Mouse (Mus musculus) left cerebral cortex, adult 8-10 months (tissue): ENCODE data around the gene Tbc1d16. TPM values are rescaled to one million over a fixed set of nuclear protein-coding genes. Genes with fewer than 3 reads are reported as not detected.
A peak's percentile ranks its signal among the peaks of the same experiment; 100 is the strongest.

ENCODE experiments used
- DNase-seq, 2 experiments: peaks; one replicate each; pipeline ENCODE4 v3.0.0; 2022; ENCODE audit warnings: low spot score in 2 of 2
- total RNA-seq, 4 experiments: library from RNA; stranded (reverse); gene quantifications; 2 replicates each; pipeline ENCODE4 v1.2.4; 2022

The Tbc1d16 gene
- total RNA-seq, 4 experiments from 2014 or later, result 32.9 to 39.8 (median 35.6) TPM

DNA sequence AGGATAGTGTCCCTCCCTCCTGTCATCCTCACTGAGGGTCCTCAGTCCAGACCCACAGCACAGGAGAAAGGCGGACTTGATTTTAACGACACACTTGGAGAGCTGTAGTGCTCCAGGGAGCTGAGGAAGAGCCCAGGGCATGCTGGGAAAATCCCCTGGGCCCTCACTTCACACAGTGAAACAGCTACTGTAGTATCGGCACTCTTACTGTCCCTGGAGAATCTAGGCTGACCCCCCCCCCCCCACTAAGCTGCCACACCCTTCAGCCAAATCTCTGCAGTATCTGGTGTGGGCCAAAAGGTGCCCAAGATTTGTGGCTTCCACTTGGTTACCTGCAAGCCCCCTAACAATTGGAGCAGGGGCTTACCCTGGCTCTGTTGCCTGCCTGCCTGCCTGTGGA, 8.7 kb upstream of the Tbc1d16 start:
- no peak for DNase-seq

- no peak for DNase-seq
Observed at GRCm38 (mm10) chr11:119236354-119236753, 8.1 kb upstream of the Tbc1d16 start.

DNA sequence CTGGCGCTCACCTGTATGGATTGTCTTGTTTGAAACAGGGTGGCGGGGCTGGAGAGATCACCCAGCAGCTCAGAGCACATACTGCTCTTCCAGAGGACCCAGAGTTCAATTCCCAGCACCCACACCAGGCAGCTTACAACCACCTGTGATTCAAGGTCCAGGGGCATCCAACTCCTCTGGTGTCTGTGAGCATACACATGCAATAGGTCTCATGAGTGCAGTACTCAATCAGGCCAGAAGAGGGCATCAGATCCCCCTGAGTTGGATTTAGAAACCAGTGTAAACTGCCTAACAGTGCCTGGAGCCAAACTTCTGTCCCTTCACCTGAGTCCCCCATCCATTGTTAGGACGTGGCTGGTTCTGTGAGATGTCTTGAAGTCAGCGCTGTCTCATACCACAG, 7.3 kb upstream of the Tbc1d16 start:
- no peak for DNase-seq

DNA sequence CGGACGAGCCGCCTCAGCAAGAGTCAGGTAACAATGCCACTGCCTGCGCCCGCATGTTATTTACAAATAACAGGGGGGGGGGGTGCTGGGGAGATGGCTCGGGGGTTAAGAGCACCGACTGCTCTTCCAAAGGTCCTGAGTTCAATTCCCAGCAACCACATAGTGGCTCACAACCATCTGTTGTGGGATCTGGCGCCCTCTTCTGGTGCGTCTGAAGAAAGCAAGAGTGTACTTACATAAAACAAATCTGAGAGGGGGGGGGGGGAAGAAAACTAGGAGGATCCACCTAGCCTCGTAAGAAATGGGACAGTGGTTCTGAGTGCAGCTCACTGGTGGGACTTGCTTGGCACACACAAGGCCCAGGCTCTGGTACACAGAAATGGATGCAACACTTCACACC, 6.5 kb upstream of the Tbc1d16 start:
- no peak for DNase-seq

GRCm38 (mm10) chr11:119228846-119229626, 737 bp upstream of the Tbc1d16 start:
- peak; percentile 48 for DNase-seq

- DNase-seq, result no peak
Observed at GRCm38 (mm10) chr11:119227591-119227990, 708 bp downstream of the Tbc1d16 start.

GRCm38 (mm10) chr11:119225634-119226033, 2.7 kb downstream of the Tbc1d16 start:
- no peak for DNase-seq

DNA sequence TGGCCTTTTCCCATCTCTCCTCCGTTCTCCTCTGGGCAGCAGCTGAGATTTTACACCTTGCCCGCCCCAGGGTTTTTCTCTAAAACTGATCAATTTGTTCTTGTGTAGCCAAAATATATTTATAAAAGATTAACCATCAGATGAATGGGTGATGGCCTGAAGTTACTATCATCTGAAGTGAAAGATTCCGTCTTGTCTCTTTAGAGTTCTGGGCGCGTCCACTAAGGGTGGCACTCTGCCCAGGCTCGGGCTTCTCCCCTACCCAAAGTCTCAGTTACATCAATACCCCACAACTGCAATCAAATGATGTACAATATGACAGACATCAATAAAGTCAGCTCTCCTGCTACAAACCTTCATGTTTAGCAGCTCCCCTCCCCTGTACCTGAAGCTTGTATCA, 3.4 kb downstream of the Tbc1d16 start:
- DNase-seq, result no peak

DNA sequence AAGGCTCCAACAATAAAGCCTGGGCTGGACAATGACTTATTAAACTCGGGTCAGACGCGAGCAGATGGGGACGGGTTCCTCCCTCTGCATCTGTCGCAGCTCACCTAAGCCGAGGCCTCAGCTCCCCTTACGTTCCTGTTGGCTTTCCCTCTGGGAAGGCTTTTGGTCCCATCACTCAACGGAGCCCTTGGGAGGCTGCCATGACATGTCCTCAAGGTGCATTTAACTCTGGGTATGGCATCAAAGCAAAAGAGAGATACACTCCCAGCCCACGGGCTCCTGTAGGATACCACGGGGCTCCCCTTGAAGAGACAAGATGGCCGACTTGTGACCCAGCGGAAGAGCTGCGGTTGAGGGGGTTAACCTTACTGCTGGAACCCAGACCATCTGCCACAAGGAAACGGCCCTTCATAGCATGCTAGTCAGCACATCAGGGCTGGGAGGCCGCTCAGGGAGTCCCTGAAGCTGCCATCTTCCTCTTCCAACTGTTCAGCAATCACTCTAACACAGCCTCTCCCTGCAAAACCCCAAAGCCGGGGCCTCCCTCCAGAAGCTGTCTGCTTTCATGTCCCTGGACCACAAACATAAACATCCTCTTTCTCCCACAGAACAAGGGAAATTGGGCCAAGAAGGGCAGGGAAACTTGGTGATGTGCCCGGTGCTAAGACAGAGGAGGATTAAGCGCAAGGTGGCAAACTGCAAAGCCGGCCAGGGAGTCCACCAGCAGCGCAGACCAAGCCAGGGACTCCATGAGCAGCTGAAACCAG, 5.0 kb downstream of the Tbc1d16 start:
- DNase-seq, result no peak

- DNase-seq, result no peak
Observed at GRCm38 (mm10) chr11:119221812-119222510, 6.3 kb downstream of the Tbc1d16 start.

DNA sequence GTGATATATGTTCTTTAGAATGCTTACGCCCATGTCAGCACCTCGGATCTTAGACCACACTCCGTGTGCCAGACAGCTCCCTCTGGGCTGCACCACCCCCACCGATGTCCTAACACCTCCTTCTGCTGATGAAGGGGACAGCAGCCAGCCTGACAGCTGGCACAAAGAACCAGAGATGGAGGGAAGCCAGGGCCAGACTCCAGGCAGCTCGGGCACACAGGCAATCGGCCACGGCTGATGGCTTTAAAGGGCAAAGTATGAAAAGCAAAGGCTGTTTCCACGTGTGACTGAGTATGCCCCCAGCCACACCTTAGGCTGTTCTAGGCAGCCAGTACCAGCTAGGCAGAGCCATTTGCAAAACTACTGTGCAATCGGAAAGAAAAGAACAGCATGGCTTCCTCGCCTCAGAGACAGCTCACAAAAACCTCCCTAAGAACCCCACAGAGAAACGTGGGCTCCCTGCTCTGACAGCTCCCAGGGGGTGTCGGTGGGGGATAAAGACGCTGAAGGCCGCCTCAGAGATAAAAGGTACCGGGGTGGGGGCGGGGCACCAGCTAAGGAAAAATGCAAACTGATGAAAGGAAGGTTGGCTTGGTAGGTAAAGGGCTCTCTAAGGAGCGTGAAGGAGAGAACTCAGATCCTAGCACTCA, 8.4 kb downstream of the Tbc1d16 start:
- peak; percentile 53 to 60 for DNase-seq

GRCm38 (mm10) chr11:119217861-119218260, 10.4 kb downstream of the Tbc1d16 start:
- no peak for DNase-seq

GRCm38 (mm10) chr11:119215905-119216507, 12.3 kb downstream of the Tbc1d16 start:
- no peak for DNase-seq

DNA sequence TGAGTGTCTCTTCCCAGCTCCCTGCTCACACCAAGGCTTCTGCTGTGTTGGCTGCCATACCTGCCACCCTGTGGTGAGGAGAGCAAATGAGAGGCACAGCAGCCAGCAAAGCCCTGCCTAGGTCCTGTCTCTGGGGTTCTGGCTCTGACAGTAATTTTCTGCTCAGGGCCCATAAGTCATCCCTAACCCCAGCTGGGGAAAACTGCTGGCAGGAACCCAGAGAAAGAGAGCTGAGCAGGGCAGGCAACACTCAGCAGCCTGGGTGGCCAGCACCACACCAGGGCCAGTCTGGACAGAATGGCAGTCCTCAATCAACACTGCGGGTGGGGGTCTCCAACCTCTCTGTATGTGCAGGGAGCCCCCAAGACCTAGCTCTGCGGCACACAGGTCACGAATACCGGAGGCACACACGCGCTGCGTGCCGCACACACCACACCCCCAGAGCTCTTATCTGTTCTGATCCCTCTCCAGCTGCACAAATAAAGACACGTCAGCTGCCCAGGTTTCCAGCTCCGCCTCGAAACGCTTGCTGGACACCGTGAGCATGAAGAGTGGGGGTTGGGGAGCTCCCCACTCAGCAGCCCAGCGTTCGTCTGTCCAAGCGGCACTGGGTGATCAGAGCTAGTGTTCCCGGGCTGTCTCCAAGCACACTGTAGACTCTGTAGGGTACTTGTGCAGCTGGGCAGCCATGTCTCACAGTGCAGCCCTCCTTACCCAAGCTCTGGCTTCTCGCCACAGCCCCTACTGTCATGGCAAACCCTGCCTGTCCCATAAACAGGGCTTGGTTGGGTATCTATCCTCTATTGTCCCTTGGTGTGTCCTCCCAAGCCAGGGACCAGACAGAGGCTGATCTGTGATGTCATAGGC, 13.0 kb downstream of the Tbc1d16 start:
- DNase-seq, result peak in 1 of 2 experiments; percentile 66

DNA sequence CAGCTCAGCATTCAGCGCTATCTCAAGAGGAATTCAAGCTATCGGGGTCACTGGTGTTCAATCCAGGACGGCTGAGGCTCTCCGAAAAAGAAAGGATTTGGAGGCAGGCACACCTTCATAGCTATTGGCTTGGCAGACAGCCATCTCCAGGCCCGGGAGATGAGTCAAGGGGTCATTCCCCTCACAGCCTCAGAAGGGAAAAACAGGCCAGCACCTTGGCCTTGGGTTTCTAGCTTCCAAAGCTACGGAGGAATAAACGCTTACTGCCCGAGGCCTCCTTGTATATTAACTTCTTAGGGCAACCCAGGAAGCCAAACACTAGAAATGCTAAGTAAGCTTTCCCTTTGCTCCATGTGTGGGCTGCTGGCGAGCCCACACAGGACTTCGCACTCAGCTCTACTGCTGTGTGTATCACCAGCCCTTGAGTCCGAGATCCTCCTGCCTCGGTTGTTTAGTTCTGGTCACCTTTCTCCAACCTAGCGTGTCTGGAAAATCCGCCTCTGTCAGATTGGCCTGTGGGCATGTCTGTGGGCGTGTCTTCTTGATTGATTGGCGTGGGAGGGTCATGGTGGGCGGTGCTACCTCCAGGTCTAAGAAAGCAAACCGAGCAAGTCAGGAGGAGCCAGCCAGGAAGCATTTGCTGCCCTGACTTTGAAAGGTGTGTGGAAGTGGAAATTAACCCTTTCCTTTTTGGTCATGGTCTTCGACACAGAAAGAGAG, 15.0 kb downstream of the Tbc1d16 start:
- no peak for DNase-seq

DNA sequence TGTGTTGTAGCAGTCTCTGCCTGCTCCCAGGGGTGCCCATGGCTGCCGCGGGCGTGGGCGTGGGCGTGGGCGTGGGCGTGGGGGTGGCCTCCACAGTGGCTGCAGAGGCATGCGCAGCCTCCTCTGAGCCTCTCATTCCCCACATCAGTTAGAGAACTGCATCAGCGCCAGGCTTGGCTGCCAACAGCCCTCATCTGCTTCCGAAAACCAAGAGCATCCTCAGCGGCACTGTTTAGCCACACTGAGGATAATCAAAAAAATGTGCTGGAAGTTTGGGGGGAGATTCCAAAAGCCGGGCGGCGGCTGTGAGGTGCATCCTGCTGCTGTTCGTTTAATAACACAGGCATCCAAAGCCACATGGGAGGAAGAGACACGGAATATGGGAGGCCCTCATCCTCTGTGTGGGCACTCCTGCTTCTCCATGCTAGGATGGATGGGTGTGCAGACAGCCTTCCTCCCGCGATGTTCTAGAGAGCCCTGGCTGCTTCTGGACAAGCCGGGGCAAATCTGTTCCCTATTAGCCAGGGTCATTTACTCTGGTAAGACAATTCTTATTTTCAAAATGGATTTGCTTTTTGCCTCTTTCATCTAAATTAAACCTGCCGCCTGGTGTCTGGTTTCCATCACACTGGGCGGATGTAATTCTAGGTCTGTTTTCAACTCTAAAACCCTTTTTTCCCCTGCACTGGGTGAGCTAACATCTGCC, 16.5 kb downstream of the Tbc1d16 start:
- no peak for DNase-seq

- peak; percentile 44 to 64 for DNase-seq
Observed at GRCm38 (mm10) chr11:119210321-119211100, 17.8 kb downstream of the Tbc1d16 start.
